Mouse (Mus musculus) CD4-positive, CD25-positive, alpha-beta regulatory T cell (primary cell): ENCODE data around the gene Olfr150. TPM values are rescaled to one million over a fixed set of nuclear protein-coding genes. Genes with fewer than 3 reads are reported as not detected.

Experiments
- polyA plus RNA-seq: library from polyadenylated mRNA; unstranded; fragments of 100-300 nt; shearing (Covaris generic); gene quantifications from one replicate; pipeline ENCODE4 v1.2.1, GENCODE M21; 2017

Gene Olfr150
- not detected for polyA plus RNA-seq

DNA sequence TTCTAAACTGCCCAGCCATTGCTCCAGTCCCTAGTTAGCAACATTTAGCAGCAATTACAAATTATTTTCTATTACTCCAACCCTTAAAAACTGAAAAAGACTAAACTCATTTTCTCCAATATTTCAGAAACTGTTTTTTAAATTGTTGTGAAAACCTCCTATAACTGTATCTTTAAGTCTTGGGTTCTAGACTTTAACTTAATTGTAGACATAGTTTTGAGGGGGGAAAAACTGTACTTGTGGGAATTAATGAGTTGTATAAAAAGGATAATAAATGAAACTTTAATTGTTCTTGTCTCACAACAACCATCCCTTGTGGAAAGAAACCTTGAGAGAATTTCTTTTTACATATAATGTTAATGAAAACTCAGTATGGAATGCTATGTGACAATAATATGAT lies at the start of gene Olfr150:
Gene Olfr150, plus strand, starts transcription at position 301 of the 400 bp plus-strand sequence.

GRCm38 (mm10) chr9:39707017-39707416 lies 23.8 kb upstream of the Olfr150 start, which contains the start of gene Olfr149:
TSS of gene Olfr149 (minus strand) at chr9:39707117.

GRCm38 (mm10) chr9:39711053-39711452 lies 19.7 kb upstream of the Olfr150 start, which contains the start of gene Olfr965:
TSS of gene Olfr965 (plus strand) at chr9:39711353.

DNA sequence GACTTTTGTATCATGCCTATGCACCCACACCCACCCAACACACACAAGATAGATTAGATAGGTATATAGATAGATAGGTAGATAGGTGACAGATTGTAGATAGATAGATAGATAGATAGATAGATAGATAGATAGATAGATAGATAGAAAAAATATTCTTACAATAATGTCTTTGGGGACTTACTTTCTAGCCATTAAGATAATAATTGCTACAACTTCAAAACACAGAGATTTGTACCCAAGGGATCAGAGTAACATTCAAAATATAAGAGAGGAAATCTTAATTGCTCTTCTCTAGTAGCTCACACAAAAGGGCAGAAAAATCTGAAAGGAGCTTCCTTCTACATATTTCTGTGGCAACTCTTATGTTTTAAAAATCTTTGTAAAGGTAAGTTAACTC lies 15.2 kb downstream of the Olfr150 start, which contains the start of gene Olfr967:
Gene Olfr967, plus strand, starts transcription at position 301 of the 400 bp plus-strand sequence.

GRCm38 (mm10) chr9:39783153-39783552 lies 52.4 kb downstream of the Olfr150 start, which contains the start of gene Olfr968:
TSS of gene Olfr968 (minus strand) at chr9:39783253.

Other genes with a start within 250 kb of the Olfr150 start
- not detected for gene Olfr44, start 237.0 kb upstream of the Olfr150 start, polyA plus RNA-seq
- gene Olfr957, start 215.2 kb upstream of the Olfr150 start, polyA plus RNA-seq = not detected
- gene Olfr958, start 176.9 kb upstream of the Olfr150 start, polyA plus RNA-seq = not detected
- not detected for gene Olfr959, start 155.4 kb upstream of the Olfr150 start, polyA plus RNA-seq
- gene AW551984, start 126.6 kb upstream of the Olfr150 start, polyA plus RNA-seq = 0.11 TPM
- gene Olfr148, start 120.3 kb upstream of the Olfr150 start, polyA plus RNA-seq = 0.08 TPM
- not detected for gene Olfr960, start 109.6 kb upstream of the Olfr150 start, polyA plus RNA-seq
- not detected for gene Olfr961, start 85.9 kb upstream of the Olfr150 start, polyA plus RNA-seq
- gene Olfr963, start 63.8 kb upstream of the Olfr150 start, polyA plus RNA-seq = not detected
- gene Olfr149, start 23.9 kb upstream of the Olfr150 start, polyA plus RNA-seq = not detected
- gene Olfr965, start 19.6 kb upstream of the Olfr150 start, polyA plus RNA-seq = not detected
- gene Olfr967, start 15.3 kb downstream of the Olfr150 start, polyA plus RNA-seq = not detected
- gene Olfr968, start 52.3 kb downstream of the Olfr150 start, polyA plus RNA-seq = 0.06 TPM
- gene Olfr969, start 60.0 kb downstream of the Olfr150 start, polyA plus RNA-seq = not detected
- not detected for gene Olfr970, start 77.9 kb downstream of the Olfr150 start, polyA plus RNA-seq
- not detected for gene Olfr971, start 105.9 kb downstream of the Olfr150 start, polyA plus RNA-seq
- gene Olfr972, start 135.4 kb downstream of the Olfr150 start, polyA plus RNA-seq = not detected
- not detected for gene Olfr229, start 176.4 kb downstream of the Olfr150 start, polyA plus RNA-seq
- gene Olfr974, start 206.5 kb downstream of the Olfr150 start, polyA plus RNA-seq = 0.10 TPM
- gene Olfr975, start 221.1 kb downstream of the Olfr150 start, polyA plus RNA-seq = not detected
- not detected for gene Olfr976, start 230.2 kb downstream of the Olfr150 start, polyA plus RNA-seq